Mouse (Mus musculus) heart, embryonic 13.5 days (tissue): ENCODE measurements around the gene Ppox. TPM values are rescaled to one million over a fixed set of nuclear protein-coding genes. Genes with fewer than 3 reads are reported as not detected.
"Not testable (repeated sequence)": the region's sequence is repeated elsewhere in the genome, so short reads cannot be mapped to it uniquely, and the experiment has no call there.

ENCODE experiments used
- ATAC-seq: fragments of 200-750 bp; cut with Nextera tagmentation; 2 replicates; pipeline ENCODE4 v1.8.0; 2017; ENCODE audit warnings: moderate TSS enrichment; ENCODE audit not compliant: insufficient number of reproducible peaks, low FRiP score, low TSS enrichment; ENCODE audit errors: extremely low read depth
- H3K27ac ChIP-seq: fragments of 300-500 bp; sonication (generic); replicated peaks from 2 replicates; pipeline ENCODE4 v1.5.1; 2015; ENCODE audit warnings: moderate library complexity, mild to moderate bottlenecking, inconsistent platforms
- H3K27me3 ChIP-seq: fragments of 300-500 bp; sonication (generic); replicated peaks from 2 replicates; pipeline ENCODE4 v1.6.1; 2015; ENCODE audit warnings: mild to moderate bottlenecking, inconsistent platforms
- H3K36me3 ChIP-seq: fragments of 300-500 bp; sonication (generic); 2 replicates; pipeline ENCODE4 v1.6.1; 2015; ENCODE audit warnings: mild to moderate bottlenecking, inconsistent platforms
- H3K4me1 ChIP-seq: fragments of 300-500 bp; sonication (generic); 2 replicates; pipeline ENCODE4 v1.6.1; 2015; ENCODE audit warnings: inconsistent platforms
- H3K4me2 ChIP-seq: fragments of 300-500 bp; sonication (generic); 2 replicates; pipeline ENCODE4 v1.6.1; 2015; ENCODE audit warnings: inconsistent platforms, mild to moderate bottlenecking, moderate library complexity
- H3K4me3 ChIP-seq: fragments of 300-500 bp; sonication (generic); 2 replicates; pipeline ENCODE4 v1.5.1; 2015; ENCODE audit warnings: moderate library complexity, mild to moderate bottlenecking, inconsistent platforms
- H3K9ac ChIP-seq: fragments of 300-500 bp; sonication (generic); 2 replicates; pipeline ENCODE4 v1.6.1; 2015; ENCODE audit warnings: inconsistent platforms, mild to moderate bottlenecking, moderate library complexity
- H3K9me3 ChIP-seq: fragments of 300-500 bp; sonication (generic); 2 replicates; pipeline ENCODE4 v1.6.1; 2016; ENCODE audit warnings: inconsistent platforms
- WGBS: fragments of 180-500 bp; shearing (Covaris S2); methylation state at CpG from one replicate; pipeline ENCODE4 v1.1.7; 2015; ENCODE audit warnings: mixed read lengths; 5-methylcytosine and 5-hydroxymethylcytosine counted together
- polyA plus RNA-seq: library from polyadenylated mRNA; unstranded; fragments of >200 nt; fragmentation: Nextera tagmentation; extraction: Ambion mirVana; gene quantifications from 2 replicates; pipeline ENCODE4 v1.2.1, GENCODE M21; 2015

Gene Ppox
- polyA plus RNA-seq = 36.1 and 42.1 TPM in 2 replicates

DNA sequence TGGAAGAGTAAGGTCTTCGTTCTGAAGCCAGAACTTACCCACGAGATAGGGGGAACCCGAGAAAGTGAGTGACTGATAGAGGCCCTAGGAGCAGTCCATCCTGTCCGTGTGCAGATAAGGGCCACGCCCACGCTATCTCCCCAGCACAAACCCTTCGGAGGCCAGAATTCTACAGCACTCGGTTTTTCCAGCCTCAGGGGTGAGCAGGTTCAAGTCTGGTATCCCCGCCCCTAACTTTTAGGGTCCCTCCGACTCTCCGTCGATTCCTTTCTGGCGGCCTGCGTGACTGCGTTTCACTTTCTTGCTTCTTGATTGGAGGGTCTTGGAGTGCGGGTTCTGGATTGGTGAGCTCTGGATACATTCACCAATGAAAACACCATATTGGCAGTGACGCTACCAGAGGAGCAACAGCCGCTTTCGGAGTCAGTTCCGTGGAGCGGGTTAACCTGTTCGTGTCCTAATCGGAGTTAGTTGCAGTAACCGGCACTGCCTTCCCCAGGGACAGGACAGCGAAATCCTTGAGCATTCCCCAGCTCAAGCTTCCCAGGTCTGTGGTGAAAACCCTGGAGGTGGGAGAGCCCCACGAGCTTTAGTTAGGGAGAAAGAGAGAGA, at the start of gene Ppox:
TSS of gene Ppox (minus strand) at position 271 of the 612 bp plus-strand sequence.
- peak; percentile 91 for ATAC-seq

DNA sequence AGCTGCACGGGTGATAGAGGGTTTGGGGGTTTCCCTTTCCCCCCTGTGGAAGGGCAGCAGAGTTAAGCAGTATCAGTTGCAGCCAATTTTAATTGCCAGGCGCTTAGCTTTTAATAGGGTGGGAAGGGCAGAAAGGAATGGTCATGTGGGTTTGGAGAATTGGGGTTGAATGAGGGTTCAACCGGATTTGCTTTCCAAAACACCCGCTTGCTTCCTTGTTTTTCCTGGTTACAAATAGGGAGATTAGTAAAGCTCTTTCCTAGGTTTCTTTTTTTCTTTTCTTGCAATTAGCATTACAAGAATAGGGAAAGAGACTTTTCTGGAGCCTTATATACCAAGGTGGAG, 49.2 kb upstream of the Ppox start:
- Histone ChIP-seq H3K4me2 (peak overlapping the region; percentile 78), H3K4me1 (peaks cover 62% of the 10 kb centered on the region)
- whole genome bisulfite sequencing = 0% methylated on average over 4 of the region's 4 CpGs

More for the DNA sequence above, at the start of gene Ppox:
- H3K36me3 ChIP-seq = peaks cover 76% of the 10 kb centered on the region
- peak within 1 kb of the TSS; percentile 83 for H3K4me2 ChIP-seq
- H3K9ac ChIP-seq = peak within 1 kb of the TSS; percentile 92
- peaks cover 37% of the 10 kb centered on the region for H3K4me1 ChIP-seq
- no peaks in the 10 kb centered on the region for H3K9me3 ChIP-seq
- WGBS = under 1% methylated on average over 26 of the region's 26 CpGs
- no peaks in the 10 kb centered on the region for H3K27me3 ChIP-seq
- H3K27ac ChIP-seq = peak within 1 kb of the TSS; percentile 94
- H3K4me3 ChIP-seq = peak within 1 kb of the TSS; percentile 70

DNA sequence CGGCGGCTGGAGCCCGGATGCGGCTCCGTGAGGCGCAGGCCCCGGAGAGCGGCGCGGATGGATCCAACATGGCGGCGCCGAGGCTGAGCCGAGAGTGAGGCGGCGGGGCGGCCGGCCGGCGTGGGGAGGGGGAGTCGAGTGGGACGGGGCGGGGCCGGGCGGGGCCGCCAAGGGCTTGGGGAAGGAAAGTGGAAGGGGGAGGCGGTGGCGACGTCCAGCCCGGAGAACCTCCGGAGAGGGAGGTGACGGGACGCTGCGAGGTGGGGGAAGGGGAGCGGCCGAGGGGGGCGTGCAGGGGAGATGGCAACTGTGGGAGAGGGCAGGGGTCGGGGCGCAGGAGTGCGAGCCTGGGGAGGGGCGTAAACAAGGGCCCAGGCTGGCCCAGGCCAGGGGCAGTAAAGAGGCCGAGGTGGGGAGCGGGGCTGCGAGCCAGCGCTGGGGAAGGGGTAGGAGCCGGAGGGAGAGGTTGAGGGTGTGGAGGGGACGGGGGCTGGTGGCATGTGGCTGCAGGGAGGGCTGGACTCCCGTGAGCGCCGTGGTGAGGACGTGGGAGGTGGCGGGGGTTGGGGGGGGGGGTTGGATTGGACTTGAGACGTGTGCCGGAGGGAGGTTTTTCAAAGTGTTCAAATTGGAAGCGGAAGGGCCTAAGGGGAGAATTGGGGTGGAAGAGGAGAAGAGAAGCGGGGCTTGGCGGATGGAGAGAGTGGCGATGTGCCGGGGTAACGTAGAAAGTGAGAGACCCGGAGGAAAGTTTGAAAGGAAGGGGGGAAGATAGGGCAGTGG, 48.6 kb upstream of the Ppox start:
- H3K4me2 ChIP-seq = peak overlapping the region; percentile 78
- WGBS = 0% methylated on average over 50 of the region's 61 CpGs
- H3K4me3 ChIP-seq = peak overlapping the region; percentile 91
- peak overlapping the region; percentile 99 for H3K27ac ChIP-seq
- H3K36me3 ChIP-seq = peaks cover 36% of the 10 kb centered on the region
- no peaks in the 10 kb centered on the region for H3K27me3 ChIP-seq
- peaks cover 62% of the 10 kb centered on the region for H3K4me1 ChIP-seq
- peak; percentile 73 for ATAC-seq
- no peaks in the 10 kb centered on the region for H3K9me3 ChIP-seq
- peak overlapping the region; percentile 99 for H3K9ac ChIP-seq

More for the DNA sequence above, 49.2 kb upstream of the Ppox start:
- Histone ChIP-seq H3K36me3 (peaks cover 40% of the 10 kb centered on the region), H3K9ac (peak overlapping the region; percentile 99), H3K27me3 (no peaks in the 10 kb centered on the region), H3K9me3 (no peaks in the 10 kb centered on the region), H3K4me3 (peak overlapping the region; percentile 91), H3K27ac (peak overlapping the region; percentile 99)
- no peak for ATAC-seq

GRCm38 (mm10) chr1:171328839-171329432, 48.0 kb upstream of the Ppox start, which contains the start of gene Dedd:
Dedd (plus strand) TSS chr1:171329145.
- Histone ChIP-seq H3K27me3 (no peaks in the 10 kb centered on the region), H3K4me2 (peak within 1 kb of the TSS; percentile 78), H3K9ac (peak within 1 kb of the TSS; percentile 99), H3K4me1 (peaks cover 60% of the 10 kb centered on the region), H3K27ac (peak within 1 kb of the TSS; percentile 99), H3K4me3 (peak within 1 kb of the TSS; percentile 91), H3K9me3 (no peaks in the 10 kb centered on the region), H3K36me3 (peaks cover 33% of the 10 kb centered on the region)
- WGBS = under 1% methylated on average over 45 of the region's 48 CpGs
- peak; percentile 80 for ATAC-seq

DNA sequence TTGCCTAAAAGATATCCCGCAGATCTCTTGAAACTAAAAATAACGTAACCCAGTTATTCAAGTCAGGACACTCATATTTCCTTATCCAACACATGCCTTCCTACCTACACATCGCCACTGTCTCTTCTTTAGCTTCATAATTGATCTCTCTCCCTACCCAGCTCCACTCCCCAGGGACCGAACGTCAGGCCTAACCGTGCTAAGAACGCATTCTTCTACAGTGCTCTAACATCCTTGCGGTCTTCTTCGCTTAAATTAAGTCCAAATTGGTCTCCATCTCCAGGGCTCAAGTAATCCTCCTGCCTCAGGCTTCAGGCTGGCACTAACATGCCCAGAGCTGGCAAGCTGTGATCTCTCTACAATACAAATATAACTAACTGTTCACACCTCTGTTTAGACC, 47.3 kb upstream of the Ppox start:
- no peaks in the 10 kb centered on the region for H3K9me3 ChIP-seq
- no peak for ATAC-seq
- 22% methylated on average over 9 of the region's 9 CpGs for WGBS

GRCm38 (mm10) chr1:171326588-171326987, 45.6 kb upstream of the Ppox start:
- ATAC-seq, H3K27me3 ChIP-seq, H3K9ac ChIP-seq, H3K4me2 ChIP-seq, H3K4me3 ChIP-seq, H3K9me3 ChIP-seq, H3K27ac ChIP-seq: not testable (repeated sequence)
- Histone ChIP-seq H3K4me1 (peaks cover 39% of the 10 kb centered on the region), H3K36me3 (peaks cover 16% of the 10 kb centered on the region)
- WGBS = 73% methylated on average over 4 of the region's 4 CpGs

More for the DNA sequence above, 47.3 kb upstream of the Ppox start:
- Histone ChIP-seq H3K36me3 (peaks cover 26% of the 10 kb centered on the region), H3K27me3 (no peaks in the 10 kb centered on the region), H3K9ac (peak overlapping the region; percentile 99), H3K27ac (peak overlapping the region; percentile 99), H3K4me2 (peak overlapping the region; percentile 78), H3K4me3 (peak overlapping the region; percentile 91), H3K4me1 (peaks cover 53% of the 10 kb centered on the region)

DNA sequence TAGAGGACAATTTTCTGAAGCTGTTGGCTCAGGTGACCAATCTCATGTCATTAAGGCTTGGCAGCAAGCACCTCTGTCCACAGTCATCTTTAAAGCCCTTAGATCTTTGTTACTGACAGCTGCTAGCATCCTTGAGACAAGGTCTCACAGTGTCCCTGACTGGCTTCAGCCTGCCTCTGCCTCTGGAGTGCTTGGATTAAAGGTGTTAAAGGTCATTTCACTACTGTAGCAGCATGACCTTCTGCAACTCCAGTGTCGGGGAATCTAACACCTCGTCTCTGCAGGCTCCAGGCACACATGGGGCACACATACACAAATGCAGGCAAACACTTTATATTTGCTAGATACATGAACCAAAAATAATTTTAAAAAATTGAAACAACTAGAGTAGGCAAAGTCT, 44.6 kb upstream of the Ppox start:
- peaks cover 16% of the 10 kb centered on the region for H3K36me3 ChIP-seq
- no peak overlapping the region for H3K4me3 ChIP-seq
- no peak for ATAC-seq
- H3K27me3 ChIP-seq = no peaks in the 10 kb centered on the region
- H3K9me3 ChIP-seq = no peaks in the 10 kb centered on the region
- H3K27ac ChIP-seq = no peak overlapping the region
- 69% methylated on average over 2 of the region's 2 CpGs for WGBS
- no peak overlapping the region for H3K4me2 ChIP-seq
- H3K4me1 ChIP-seq = peaks cover 29% of the 10 kb centered on the region
- H3K9ac ChIP-seq = no peak overlapping the region

- no peaks in the 10 kb centered on the region for H3K27me3 ChIP-seq
- H3K9ac ChIP-seq = no peak overlapping the region
- ATAC-seq = no peak
- no peaks in the 10 kb centered on the region for H3K9me3 ChIP-seq
- no peak overlapping the region for H3K4me2 ChIP-seq
- H3K4me1 ChIP-seq = peaks cover 12% of the 10 kb centered on the region
- peaks cover 16% of the 10 kb centered on the region for H3K36me3 ChIP-seq
- H3K27ac ChIP-seq = 0 out of 2 replicates have a peak overlapping the region, but pooled peaks have one; percentile 12
- WGBS = 78% methylated on average over 1 of the region's 1 CpGs
- H3K4me3 ChIP-seq = no peak overlapping the region
Observed at GRCm38 (mm10) chr1:171322012-171322411, 41.0 kb upstream of the Ppox start.

- Histone ChIP-seq H3K36me3 (peaks cover 15% of the 10 kb centered on the region), H3K4me1 (peaks cover 10% of the 10 kb centered on the region), H3K27ac (no peak overlapping the region), H3K9me3 (no peaks in the 10 kb centered on the region), H3K4me2 (no peak overlapping the region), H3K4me3 (no peak overlapping the region), H3K9ac (no peak overlapping the region), H3K27me3 (no peaks in the 10 kb centered on the region)
- ATAC-seq = no peak
Observed at GRCm38 (mm10) chr1:171321415-171321814, 40.4 kb upstream of the Ppox start.

- Histone ChIP-seq H3K4me1 (no peaks in the 10 kb centered on the region), H3K27me3 (no peaks in the 10 kb centered on the region), H3K9me3 (peaks cover 8% of the 10 kb centered on the region; the same call in 1 of the 2 replicates), H3K36me3 (peaks cover 4% of the 10 kb centered on the region; the same call in 1 of the 2 replicates), H3K4me3 (peak overlapping the region; percentile 29), H3K4me2 (peak overlapping the region; percentile 56), H3K9ac (peak overlapping the region; percentile 48; the same call in 1 of the 2 replicates), H3K27ac (no peak overlapping the region)
- ATAC-seq = no peak
- 17% methylated on average over 5 of the region's 5 CpGs for WGBS
Observed at GRCm38 (mm10) chr1:171320151-171320550, 39.2 kb upstream of the Ppox start.

GRCm38 (mm10) chr1:171319748-171320147, 38.8 kb upstream of the Ppox start:
- 19% methylated on average over 7 of the region's 7 CpGs for WGBS

More at GRCm38 (mm10) chr1:171319748-171320147, 38.8 kb upstream of the Ppox start:
- no peaks in the 10 kb centered on the region for H3K27me3 ChIP-seq
- no peaks in the 10 kb centered on the region for H3K4me1 ChIP-seq
- H3K4me3 ChIP-seq = peak overlapping the region; percentile 29
- no peak for ATAC-seq
- peaks cover 8% of the 10 kb centered on the region; the same call in 1 of the 2 replicates for H3K9me3 ChIP-seq
- H3K27ac ChIP-seq = no peak overlapping the region
- H3K4me2 ChIP-seq = peak overlapping the region; percentile 56
- H3K36me3 ChIP-seq = peaks cover 4% of the 10 kb centered on the region; the same call in 1 of the 2 replicates
- peak overlapping the region; percentile 48; the same call in 1 of the 2 replicates for H3K9ac ChIP-seq
